Mouse (Mus musculus) thymus, adult 2 months (tissue): ENCODE data around the gene Hhip.

Experiments used
- CTCF ChIP-seq: fragments of 200-500 bp; IDR thresholded peaks from 2 replicates; pipeline ENCODE4 v1.5.1; 2012; ENCODE audit warnings: mild to moderate bottlenecking, control low read depth, low read length, moderate library complexity, borderline replicate concordance; ENCODE audit not compliant: control insufficient read depth, poor library complexity, insufficient read depth; ENCODE audit errors: extremely low read depth
- POLR2A ChIP-seq: fragments of 200-500 bp; IDR thresholded peaks from 2 replicates; pipeline ENCODE4 v1.6.1; 2012; ENCODE audit warnings: mild to moderate bottlenecking, low read length, control low read depth, moderate library complexity; ENCODE audit not compliant: control insufficient read depth, poor library complexity, insufficient read depth; ENCODE audit errors: extremely low read depth

DNA sequence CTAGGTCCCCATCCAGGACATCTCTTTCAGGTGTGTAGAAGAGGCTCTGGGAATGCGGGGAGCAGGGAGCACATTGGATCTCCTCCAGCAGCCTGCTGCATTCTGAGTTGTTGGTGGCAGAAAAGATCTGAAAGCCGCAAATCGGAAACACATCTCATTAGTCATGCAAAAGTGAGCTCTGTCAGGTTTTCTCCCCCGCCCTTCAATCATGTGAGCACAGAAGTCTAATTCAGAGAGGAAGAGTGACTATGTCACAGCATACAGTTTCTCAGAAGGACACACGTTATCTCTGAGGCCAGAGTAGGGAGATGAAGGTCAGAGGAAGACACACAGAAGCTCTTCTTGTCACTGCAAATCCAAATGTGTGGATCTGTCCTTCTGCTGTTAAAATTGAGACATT lies 6.3 kb downstream of the Hhip start:
- TF ChIP-seq CTCF, result no peak
- TF ChIP-seq POLR2A, result no peak
